Mouse (Mus musculus) G1E (cell line): ENCODE measurements around the gene Agbl2.

Source experiments
- CTCF ChIP-seq: IDR thresholded peaks from 2 replicates; pipeline ENCODE4 v1.5.1; 2012; ENCODE audit warnings: low read depth, low read length, inconsistent platforms, mixed read lengths
- GATA1 ChIP-seq: IDR thresholded peaks from 2 replicates; pipeline ENCODE4 v1.6.1; 2012; ENCODE audit warnings: borderline replicate concordance, low read length, inconsistent platforms, mixed read lengths
- POLR2AphosphoS5 ChIP-seq: IDR thresholded peaks from 2 replicates; pipeline ENCODE4 v1.6.1; 2012; ENCODE audit warnings: low read depth, low read length, inconsistent platforms; ENCODE audit not compliant: insufficient replicate concordance
- TAL1 ChIP-seq: conservative IDR thresholded peaks from 2 replicates; pipeline ENCODE4 v1.6.1; 2012; ENCODE audit warnings: low read depth, low read length, inconsistent platforms, mixed read lengths

DNA sequence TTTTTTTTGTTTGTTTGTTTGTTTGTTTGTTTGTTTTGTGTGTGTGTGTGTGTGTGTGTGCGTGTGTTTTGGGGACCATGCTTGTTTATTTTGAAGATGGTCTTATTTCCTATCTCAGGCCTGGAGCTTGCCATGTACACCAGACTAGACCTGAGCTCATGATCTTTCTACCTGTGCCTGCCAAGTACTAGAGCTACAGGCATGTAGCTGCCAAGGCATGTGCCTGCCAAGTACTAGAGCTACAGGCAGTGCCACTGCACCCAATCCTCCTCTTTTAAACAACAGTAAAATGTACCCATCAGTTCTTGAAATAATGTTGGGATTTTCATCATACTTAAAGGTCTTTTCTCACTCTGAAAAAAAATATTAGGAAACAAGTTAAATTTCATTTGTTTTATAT is 91.5 kb downstream of the Agbl2 start:
- TF ChIP-seq CTCF, result no peak
- no peak for TF ChIP-seq GATA1
- no peak for TF ChIP-seq TAL1
- TF ChIP-seq POLR2AphosphoS5, result no peak
